Mouse (Mus musculus): ENCODE measurements around the gene Arhgef39.

GRCm38 (mm10) chr4:43490801-43491200 lies 8.7 kb downstream of the Arhgef39 start:
- no peak for TF ChIP-seq CTCF (IDR thresholded peaks at IDR 0.05; ENCODE audit: extremely low read depth, insufficient read depth, insufficient read length, insufficient replicate concordance)
- TF ChIP-seq POLR2A (IDR thresholded peaks at IDR 0.05; ENCODE audit: low read depth, low read length) = no peak
